Mouse (Mus musculus) left cerebral cortex, postnatal 4 days (tissue): ENCODE data around the gene Braf. TPM values are rescaled to one million over a fixed set of nuclear protein-coding genes. Genes with fewer than 3 reads are reported as not detected.
A peak's percentile ranks its signal among the peaks of the same experiment; 100 is the strongest.

Experiments used
- DNase-seq: peaks from one replicate; pipeline ENCODE4 v3.0.0-alpha.2; 2022
- intact Hi-C: fragments of 180-260 bp; cut with DNase I; formaldehyde crosslinking; loops from one replicate; pipeline ENCODE4 v1.15.1; 2025
- total RNA-seq, 2 experiments: library from RNA; stranded (reverse); gene quantifications; 2 replicates each; pipeline ENCODE4 v1.2.3; 2021

Gene Braf
- total RNA-seq, 2 experiments from 2014 or later = 67.1 to 75.6 TPM

GRCm38 (mm10) chr6:39610207-39610606, 115.1 kb downstream of the Braf start:
- no peak for DNase-seq

GRCm38 (mm10) chr6:39607365-39607764, 117.9 kb downstream of the Braf start:
- no peak for DNase-seq
- intact Hi-C loops = no loop called here

More at GRCm38 (mm10) chr6:39610207-39610606, 115.1 kb downstream of the Braf start:
- intact Hi-C loops = no loop called here

GRCm38 (mm10) chr6:39606862-39607261, 118.4 kb downstream of the Braf start:
- no peak for DNase-seq
- intact Hi-C loops = no loop called here

DNA sequence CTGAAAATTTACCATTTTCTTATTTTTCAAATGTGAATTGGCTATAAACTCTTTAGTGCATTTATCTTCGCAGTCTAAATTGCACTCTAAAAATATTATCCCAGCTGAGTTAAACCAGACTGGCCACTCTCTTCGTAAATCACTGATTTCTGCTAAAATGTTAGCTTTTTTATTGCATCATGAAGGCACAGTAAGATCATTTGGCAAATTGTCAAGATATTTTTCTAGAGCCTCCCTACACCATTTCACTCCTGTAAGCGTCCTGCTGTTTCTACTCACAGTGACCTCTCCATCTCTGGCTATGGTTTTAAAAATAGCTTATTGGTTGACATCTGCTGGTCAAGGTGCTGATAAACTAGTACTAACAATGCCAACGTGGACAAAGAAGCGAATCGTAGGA, 119.2 kb downstream of the Braf start:
- DNase-seq = no peak
- intact Hi-C loops = no loop called here

- no peak for DNase-seq
Measured at GRCm38 (mm10) chr6:39604565-39604964, 120.7 kb downstream of the Braf start.

DNA sequence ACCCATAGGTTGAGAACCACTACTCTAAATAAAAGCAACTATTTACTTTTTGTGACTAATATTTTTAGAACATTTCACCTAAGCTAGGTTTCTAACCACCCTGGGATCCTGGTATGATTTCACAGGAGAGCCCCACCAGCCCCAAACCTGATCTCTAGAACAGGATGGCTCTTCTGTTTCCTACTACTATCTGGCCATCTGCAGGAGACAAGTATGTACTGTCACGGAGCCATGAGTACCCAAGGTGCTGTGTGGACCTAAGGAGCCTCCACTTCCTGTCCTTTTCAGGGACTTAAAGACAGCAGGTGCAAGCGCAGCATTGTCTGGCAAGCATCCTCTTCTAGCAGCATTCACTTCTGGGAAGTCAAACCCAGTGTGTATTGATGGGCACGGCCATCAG, 123.4 kb downstream of the Braf start:
- no peak for DNase-seq
- intact Hi-C loops = no loop called here

More at GRCm38 (mm10) chr6:39604565-39604964, 120.7 kb downstream of the Braf start:
- intact Hi-C loops = no loop called here

GRCm38 (mm10) chr6:39600851-39601250, 124.4 kb downstream of the Braf start:
- intact Hi-C loops = no loop called here
- DNase-seq = no peak

GRCm38 (mm10) chr6:39592401-39593214, 132.7 kb downstream of the Braf start, which contains the start of gene Ndufb2:
Ndufb2 (plus strand) TSS chr6:39592574.
- DNase-seq = peak; percentile 95
- intact Hi-C loops = loop anchor here (10.0 kb wide), 1 partner anchor 802 kb away; no protein-coding TSS in a partner anchor

DNA sequence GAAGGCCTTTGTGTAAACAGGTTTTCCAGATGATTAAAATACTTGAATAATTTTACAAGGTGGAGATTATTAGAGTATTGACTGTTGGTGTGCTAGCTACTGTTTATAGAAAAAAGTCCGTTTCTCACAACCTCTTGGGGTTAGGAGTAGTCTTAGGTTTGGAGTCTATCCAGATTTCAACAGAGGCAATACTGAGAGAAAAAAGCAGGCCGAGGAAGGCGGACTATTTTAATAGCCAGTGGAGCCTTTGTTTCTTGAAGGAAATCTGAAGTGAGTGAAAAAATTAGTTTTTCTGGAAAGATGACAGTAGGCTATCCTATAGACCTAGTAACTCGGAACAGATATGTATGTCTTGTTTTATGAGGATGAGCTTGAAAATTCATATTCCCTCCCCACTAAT, 133.8 kb downstream of the Braf start:
- no peak for DNase-seq
- intact Hi-C loops = loop anchor here (10.0 kb wide), 1 partner anchor 803 kb away; no protein-coding TSS in a partner anchor

DNA sequence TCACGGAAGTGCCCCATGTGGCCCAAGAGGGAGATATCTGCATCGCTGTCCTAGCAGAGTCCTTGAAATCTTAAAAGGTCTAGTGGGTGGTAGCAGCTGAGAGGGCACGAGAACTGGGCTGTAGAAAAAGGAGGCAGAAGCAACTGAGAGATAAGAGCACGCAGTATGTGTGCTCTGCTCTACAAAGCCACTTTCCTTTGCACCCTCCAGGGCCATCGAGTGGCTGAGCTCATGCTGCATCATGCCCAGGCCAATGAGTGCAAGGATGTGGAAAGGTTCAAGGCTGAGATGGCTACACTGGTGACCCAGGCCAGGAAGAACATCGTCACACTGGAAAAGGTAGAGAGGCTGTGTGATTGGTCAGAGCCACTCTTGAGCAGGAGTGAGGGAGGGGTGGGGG, 139.7 kb downstream of the Braf start, which contains the start of gene Gm42420:
Gene Gm42420, plus strand, starts transcription at position 237 of the 400 bp plus-strand sequence.
- intact Hi-C loops = no loop called here
- DNase-seq = no peak

DNA sequence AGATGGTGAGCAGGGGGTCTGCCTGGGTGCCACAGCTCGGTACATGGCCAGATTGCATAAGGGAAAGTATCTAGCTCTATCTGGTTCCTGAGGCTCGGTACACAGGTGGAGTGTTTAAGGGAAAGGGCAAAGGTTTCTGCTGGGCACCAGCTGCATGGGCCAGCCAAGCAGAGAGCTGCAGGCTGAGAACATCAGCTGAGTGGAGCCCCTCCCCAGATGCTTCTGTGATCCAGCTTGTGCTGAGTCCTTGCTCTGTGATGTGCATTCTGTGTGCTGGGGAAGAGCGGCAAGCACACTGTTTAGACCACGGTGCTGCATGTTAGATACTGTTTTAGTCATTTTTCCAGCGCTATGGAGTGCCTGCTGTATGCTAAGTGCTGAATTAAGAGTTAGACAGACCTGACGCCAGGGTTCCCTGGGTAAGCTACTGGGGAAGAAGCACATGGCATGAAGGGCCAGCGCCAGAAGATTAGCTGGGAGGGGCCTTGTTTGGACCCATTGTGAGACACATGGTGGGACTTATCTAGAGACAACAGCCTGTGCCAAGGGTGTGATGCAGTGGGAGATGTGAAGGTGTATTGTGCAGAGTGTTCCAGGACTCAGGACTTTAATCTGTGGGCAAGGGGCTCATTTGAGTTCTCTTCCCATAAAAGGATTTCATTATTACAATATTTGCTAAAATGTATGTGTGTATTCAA, 144.0 kb downstream of the Braf start:
- intact Hi-C loops = no loop called here
- no peak for DNase-seq

DNA sequence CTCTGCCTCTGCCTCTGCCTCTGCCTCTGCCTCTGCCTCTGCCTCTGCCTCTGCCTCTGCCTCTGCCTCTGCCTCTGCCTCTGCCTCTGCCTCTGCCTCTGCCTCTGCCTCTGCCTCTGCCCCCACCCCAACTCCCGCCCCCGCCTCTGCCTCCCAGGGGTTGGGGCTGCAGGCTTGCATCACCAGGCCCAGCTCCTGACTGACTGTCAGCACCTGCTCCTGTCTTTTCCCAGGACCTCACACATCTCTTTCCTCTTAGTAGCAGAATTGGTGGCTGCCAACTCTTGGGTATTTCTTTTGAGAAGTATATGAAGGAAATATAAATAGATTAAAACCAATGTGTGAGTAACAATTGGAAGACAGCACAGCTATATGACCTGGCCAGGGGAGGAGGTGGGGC, 144.7 kb downstream of the Braf start:
- intact Hi-C loops = no loop called here
- DNase-seq = no peak

- DNase-seq = no peak
- intact Hi-C loops = no loop called here
Measured at GRCm38 (mm10) chr6:39579552-39579951, 145.7 kb downstream of the Braf start.

- DNase-seq = no peak
- intact Hi-C loops = no loop called here
Measured at GRCm38 (mm10) chr6:39574951-39575350, 150.3 kb downstream of the Braf start.

DNA sequence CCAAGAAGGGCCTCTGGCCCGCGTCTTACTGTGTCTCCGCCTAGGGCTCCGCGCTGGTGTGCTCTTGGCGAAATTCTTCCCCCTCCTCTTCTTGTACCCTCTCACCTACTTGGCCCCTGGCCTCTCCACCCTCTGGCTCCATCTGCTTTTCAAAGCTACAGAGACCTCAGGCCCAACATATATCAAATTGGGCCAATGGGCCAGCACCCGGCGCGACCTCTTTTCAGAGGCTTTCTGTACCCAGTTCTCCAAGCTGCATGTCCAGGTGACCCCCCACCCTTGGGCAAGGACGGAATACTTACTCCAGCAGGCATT, 150.8 kb downstream of the Braf start:
- DNase-seq = no peak
- intact Hi-C loops = no loop called here

GRCm38 (mm10) chr6:39573791-39574554, 151.3 kb downstream of the Braf start, which contains the start of gene Adck2:
Adck2 (plus strand) TSS chr6:39573873.
- intact Hi-C loops = no loop called here
- DNase-seq = peak; percentile 81

DNA sequence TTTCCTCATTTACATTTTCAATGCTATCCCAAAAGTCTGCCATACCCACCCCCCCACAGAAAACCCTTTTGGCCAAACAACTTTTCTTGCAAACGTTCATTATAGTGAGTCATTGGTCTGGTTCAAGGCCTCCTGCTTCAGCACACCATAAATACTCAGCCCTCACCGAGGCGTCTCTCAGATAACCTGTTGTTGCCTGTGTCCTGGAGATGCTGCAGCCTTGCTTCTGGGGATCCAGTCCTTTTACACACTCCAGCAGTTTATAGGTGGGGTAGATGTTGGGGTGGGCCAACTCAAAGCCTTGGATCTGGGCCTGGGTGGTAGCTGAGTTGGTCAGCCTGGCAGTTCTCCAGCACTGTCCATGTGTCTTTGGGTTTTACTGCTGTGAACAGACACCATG, 154.8 kb downstream of the Braf start:
- DNase-seq = no peak
- intact Hi-C loops = no loop called here

DNA sequence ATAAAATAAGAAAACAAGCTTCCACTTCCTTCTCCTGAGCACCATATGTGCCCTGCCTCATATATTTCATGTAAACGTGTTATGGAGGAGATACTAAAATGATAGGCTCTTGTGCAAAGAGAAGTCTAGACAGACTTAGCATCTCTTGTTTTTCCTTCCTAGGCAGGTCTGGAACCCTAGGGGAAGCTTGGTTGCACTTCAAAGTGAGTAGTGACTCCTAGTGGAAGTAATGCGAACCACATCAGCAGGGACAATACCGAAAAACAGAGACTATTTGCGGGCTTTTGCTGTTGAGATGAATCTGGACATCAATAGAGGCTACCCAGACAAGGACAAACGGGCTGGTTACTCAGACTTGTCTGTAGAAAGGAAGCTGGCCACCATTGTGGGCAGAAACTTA, 157.7 kb downstream of the Braf start:
- intact Hi-C loops = no loop called here
- no peak for DNase-seq

DNA sequence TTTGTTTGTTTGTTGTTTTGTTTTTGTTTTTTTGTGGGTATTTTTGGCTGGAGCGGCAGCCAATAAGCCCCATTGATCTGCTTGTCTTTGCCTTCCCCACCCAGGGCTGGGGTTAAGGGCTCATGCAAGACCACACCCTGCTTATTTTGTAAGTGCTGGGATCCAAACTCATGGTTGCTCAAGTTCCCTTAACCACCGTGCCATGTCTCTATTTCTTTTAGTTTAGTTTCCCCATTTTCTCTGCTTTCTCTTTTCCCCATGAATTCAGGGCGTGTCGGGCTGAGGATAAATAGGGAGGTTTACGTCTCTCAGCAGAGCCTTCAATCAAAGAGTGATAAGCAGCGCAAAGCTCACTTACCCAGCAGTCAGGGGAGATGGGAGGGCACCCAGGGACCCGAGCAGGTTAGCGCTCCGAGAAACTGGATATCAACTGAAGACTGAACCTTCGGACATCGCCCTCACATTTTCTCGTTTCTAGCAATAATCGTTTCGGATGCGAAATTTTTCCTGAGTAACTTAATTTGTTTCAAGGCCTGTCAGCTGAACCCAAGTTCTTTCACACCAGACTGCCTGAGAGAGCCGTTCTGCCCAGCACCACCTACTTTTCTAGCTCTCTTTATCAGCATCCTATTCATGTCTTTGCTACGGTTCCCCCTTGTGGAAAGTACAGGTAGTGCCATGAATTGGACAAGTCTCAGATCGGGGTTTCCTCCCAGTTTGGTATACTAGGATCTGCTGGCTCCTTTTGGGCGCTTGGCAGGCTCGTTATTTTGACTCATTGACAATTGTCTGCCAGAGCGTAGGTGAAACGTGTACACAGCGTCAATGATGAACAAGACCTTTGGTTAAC, 162.9 kb downstream of the Braf start:
- intact Hi-C loops = loop anchor here (2.0 kb wide), 1 partner anchor 100 kb away; no protein-coding TSS in a partner anchor
- DNase-seq = peak; percentile 80
